Mouse (Mus musculus) splenic B cell, adult 2 months (primary cell): ENCODE measurements around the gene 1520401A03Rik.
"Not testable (repeated sequence)": the region's sequence is repeated elsewhere in the genome, so short reads cannot be mapped to it uniquely, and the experiment has no call there.

Source experiments
- DNase-seq: peaks from one replicate; pipeline ENCODE4 v3.0.0-alpha.2; 2011; ENCODE audit warnings: low read depth, low spot score
- H3K27me3 ChIP-seq: 2 replicates; pipeline ENCODE4 v1.6.1; 2012; ENCODE audit warnings: mild to moderate bottlenecking, low read length, moderate library complexity, mixed read lengths; ENCODE audit not compliant: control insufficient read depth, poor library complexity, insufficient read depth, severe bottlenecking
- H3K36me3 ChIP-seq: 2 replicates; pipeline ENCODE4 v1.6.1; 2012; ENCODE audit warnings: mild to moderate bottlenecking, low read length, moderate library complexity, mixed read lengths; ENCODE audit not compliant: control insufficient read depth, poor library complexity, insufficient read depth, severe bottlenecking

1520401A03Rik gene

DNA sequence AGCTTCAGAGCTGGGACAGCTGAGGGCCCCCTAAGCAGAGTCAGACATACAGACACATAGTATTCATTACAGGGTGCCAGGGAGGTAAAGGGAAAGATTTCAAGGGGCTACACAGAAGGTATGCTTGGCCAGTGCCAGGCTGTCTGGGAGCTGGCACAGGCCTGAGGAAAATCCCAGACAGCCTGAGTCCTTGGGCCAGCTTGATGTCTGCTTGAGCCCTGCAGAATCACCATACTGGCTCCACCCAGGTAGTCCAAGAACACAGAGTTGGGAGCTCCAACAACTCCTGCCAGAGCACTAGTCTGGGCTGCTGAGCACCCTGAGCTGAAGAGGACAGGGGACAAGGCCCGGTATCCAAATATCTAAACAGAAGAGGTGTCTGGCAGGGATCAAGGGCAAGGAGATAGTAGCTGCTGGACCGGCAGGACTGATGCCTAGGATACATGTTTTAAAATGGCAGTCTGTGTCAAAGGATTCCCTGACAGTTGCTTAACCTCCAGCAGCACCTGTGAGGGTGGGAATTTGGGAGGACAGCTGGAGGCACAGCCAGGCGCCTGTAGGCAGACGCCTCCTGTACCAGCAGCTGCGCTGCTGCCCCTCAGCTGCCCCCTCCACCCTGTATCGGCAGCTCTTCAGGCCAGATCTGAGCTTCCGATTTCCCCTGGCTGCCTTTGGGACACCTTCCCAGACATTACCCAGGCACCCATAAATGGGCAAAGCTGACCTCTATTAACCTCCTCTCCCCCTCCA, at the start of gene 1520401A03Rik:
TSS of gene 1520401A03Rik (minus strand) at position 408 of the 750 bp plus-strand sequence.
- Histone ChIP-seq H3K27me3 (no peaks in the 10 kb centered on the region), H3K36me3 (no peaks in the 10 kb centered on the region; the same call in 1 of the 2 replicates)
- no peak for DNase-seq

DNA sequence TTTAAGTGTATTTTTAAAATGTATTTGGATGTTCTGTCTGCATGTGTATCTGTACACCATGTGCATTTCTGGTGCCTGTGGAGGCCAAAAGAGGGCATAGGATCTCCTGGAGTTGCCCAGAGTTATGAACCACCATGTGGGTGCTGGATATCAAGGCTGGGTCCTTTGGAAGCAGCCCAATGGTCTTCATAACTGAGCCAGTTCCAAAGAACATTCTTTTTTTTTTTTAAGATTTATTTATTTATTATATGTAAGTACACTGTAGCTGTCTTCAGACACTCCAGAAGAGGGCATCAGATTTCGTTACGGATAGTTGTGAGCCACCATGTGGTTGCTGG, 49.6 kb upstream of the 1520401A03Rik start:
- DNase-seq, H3K36me3 ChIP-seq, H3K27me3 ChIP-seq: not testable (repeated sequence)

DNA sequence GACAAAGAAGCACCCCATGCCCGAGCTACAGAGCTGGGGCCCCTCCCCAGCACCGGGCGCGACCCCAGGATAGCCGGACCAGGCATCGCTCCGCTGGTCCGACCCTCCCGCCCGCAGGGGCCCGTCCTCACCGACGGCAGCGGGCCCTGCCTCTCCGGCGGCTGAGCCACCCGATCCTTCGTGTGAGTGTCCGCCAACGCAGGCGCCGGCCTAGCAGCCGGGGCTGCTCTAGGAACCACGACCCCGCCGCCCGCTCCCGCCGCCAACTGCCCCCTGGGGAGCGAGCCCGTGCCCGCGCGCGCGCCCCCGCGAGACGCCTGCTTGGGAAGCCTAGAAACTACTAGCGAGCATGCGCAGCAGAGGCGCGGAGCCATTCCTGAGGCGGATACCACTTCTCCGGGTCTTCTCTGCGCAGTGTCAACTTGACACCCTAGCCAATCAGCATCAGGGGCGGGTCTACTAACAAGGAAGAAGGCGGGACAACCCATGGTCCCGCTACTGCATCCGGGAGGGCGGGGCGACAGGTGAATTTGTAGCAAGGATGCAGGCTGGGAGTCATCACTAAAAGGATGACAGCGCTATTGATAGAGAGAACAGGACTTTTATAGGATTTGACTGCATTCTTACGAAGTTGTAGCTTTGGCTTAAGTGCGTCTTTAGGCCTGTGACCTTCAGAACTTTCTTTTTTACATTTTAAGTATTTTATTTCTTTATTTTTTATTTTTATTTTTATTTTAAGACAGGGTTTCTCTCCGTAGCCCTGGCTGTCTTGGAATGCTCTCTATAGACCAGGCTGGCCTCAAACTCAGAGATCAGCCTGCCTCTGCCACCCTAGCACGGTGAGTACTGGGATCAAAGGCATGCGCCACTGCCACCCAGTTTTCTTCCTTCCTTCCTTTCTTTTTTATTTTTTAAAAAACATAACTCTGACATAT, 49.0 kb upstream of the 1520401A03Rik start, which contains the start of gene Flywch1:
TSS of gene Flywch1 (minus strand) at position 319 of the 935 bp plus-strand sequence.
- no peaks in the 10 kb centered on the region; the same call in 1 of the 2 replicates for H3K27me3 ChIP-seq

DNA sequence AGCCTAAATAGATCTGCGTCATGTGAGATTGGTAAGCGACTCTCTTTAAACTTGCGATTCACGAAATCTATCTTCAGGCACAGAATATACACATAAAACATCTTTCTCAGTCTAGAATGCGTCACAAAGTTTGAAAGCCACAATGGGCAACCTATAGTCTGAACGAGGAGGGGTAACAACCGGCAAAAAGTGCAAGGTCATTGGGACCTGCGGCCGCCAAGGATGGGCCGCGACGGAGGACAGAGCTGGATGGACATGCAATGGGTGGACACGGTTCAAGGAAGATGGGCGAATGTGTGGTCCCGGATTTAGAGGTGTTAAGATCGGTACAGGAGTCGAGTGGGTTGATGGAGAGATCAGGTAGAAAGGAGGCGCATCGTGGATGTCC, 48.3 kb upstream of the 1520401A03Rik start:
- no peak for DNase-seq
- Histone ChIP-seq H3K36me3 (no peaks in the 10 kb centered on the region), H3K27me3 (no peaks in the 10 kb centered on the region; the same call in 1 of the 2 replicates)

More for the DNA sequence above, 49.0 kb upstream of the 1520401A03Rik start, which contains the start of gene Flywch1:
- H3K36me3 ChIP-seq, result no peaks in the 10 kb centered on the region
- peak; percentile 98 for DNase-seq

DNA sequence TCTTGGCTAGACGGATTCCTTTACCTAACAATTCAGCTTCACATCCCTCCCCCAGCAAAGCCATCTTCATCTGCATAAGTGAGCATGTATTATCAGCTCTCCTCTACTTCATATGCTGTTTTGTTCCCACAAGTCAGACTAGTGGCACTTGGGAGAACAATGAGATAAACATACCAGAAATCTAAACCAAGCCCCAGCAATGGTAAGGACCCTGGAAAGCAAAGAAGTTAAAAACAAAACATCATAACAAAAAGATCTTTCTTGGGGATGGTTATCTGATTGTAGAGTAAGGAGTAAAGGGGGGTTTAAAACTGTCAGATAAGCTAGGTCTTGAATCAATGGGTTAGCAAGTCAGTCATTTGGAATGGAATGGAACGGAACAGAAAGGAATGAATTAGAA, 47.9 kb upstream of the 1520401A03Rik start:
- H3K36me3 ChIP-seq, result no peaks in the 10 kb centered on the region
- no peak for DNase-seq
- H3K27me3 ChIP-seq, result no peaks in the 10 kb centered on the region; the same call in 1 of the 2 replicates

DNA sequence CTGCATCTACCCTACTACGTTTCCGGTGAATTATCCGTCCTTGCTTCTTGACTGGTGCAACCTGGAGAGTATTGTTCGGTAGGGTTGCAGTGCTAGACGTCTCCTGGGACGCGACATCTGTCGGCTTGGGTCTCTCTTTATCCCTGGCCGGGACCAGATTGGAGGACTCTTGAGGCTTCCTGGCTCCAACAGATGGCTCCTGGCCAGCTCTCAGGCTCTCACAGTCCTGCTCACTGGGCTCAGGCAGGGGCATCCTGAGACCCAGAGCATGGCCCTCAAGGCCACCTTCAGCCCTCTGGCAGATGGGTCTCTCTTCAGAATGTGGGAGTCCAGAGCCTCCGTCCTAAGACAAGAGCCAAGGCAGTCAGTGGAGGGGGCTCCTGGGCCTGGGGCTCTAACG, 40.4 kb upstream of the 1520401A03Rik start:
- Histone ChIP-seq H3K27me3 (no peaks in the 10 kb centered on the region), H3K36me3 (no peaks in the 10 kb centered on the region)
- no peak for DNase-seq

DNA sequence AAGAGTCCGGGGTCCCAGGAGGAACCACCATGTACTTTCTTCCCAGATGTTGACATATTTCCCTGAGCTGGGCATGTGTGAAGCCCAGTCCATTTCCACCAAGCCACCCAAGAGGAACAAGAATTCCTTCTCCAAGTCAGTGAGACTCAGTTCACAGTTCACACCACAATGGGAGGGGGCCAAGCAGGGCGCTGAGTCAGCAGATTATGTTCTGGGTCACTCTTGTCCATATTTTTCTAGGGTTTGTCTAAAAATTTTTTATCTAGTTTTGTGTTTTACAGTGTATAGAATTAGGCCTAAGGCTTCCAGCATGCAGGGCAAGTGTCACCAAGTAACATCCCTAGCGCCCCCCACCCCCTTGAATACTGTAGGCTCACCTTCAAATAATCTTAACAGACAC, 38.6 kb upstream of the 1520401A03Rik start:
- no peaks in the 10 kb centered on the region for H3K27me3 ChIP-seq
- no peaks in the 10 kb centered on the region; the same call in 1 of the 2 replicates for H3K36me3 ChIP-seq
- no peak for DNase-seq

DNA sequence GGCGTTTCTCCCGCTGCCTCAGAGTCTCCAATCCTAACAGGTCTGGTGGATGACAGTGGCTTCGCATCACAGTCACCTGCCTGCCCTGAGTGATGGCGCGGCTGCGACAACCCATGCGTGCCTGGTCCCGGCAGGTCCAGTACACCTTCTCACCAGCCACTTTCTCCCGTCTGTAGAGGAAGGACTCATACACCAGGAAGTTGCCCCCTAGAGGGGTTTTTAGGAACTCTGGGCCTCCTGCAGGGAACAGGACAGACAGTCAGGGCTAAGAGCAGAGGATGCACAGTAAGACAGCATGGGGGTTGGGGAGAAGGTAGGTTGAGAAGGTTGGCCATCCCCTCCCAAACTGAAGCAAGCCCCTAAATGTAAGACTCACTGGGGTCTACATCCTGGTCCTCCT, 37.6 kb upstream of the 1520401A03Rik start:
- DNase-seq, result no peak
- no peaks in the 10 kb centered on the region; the same call in 1 of the 2 replicates for H3K36me3 ChIP-seq

DNA sequence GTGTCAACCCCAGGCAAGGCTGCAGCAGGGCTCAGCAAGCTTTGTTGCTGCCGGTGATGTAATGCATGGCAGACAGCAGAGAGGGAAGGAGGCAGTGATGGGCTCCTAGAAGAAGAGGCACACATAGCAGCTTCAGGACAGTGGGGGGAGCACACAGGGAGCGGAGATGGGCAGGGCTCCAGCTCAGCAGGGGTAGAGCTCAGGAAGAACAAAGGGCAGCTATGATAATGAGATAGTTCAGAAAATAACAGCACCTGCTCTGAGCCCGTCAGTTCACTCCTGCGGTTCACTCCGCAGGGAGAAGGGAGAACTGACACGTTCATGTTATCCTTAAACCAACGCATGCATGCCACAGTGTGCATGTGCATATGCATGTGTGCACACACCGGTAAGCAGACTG, 36.2 kb upstream of the 1520401A03Rik start:
- H3K27me3 ChIP-seq, result no peaks in the 10 kb centered on the region
- no peaks in the 10 kb centered on the region; the same call in 1 of the 2 replicates for H3K36me3 ChIP-seq
- DNase-seq, result no peak

More for the DNA sequence above, 37.6 kb upstream of the 1520401A03Rik start:
- no peaks in the 10 kb centered on the region for H3K27me3 ChIP-seq

DNA sequence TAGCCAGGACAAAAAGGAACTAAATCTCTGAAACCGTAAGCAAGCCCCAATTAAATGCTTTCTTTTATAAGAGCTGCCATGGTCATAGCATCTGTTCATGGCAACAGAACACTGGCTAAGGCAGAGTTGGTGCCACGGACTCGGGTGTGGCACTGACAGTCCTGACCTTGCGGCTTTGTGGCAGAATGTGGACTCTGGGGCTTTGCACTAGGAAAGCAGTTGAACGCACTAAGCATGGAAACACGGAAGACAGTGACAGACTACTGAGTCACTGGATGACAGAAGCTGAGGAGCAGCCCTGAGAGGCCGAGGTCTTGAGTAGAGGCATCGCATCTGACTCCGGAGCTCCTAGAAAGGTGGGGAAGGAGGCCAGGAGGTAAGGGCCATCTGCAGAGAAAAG, 35.0 kb upstream of the 1520401A03Rik start:
- Histone ChIP-seq H3K27me3 (no peaks in the 10 kb centered on the region), H3K36me3 (no peaks in the 10 kb centered on the region; the same call in 1 of the 2 replicates)
- no peak for DNase-seq

DNA sequence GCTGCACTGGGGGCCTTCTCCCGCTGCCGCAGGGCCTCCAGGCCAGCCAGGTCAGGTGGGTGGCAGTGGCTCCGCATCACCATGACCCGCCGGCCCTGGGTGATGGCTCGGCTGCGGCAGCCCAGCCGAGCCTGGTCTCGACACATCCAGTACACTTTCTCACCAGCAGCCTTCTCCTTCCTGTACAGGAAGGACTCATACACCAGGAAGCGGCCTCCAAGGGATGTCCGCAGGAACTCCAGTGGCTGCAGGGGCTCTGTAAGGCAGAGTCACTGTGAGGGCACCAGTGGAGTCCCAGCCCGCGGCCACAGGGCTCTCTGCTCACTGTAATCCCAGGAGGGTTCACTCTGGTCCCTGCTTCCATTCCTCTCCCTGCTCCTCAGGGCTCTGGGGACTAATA, 33.1 kb upstream of the 1520401A03Rik start:
- H3K36me3 ChIP-seq, result no peaks in the 10 kb centered on the region; the same call in 1 of the 2 replicates
- no peak for DNase-seq
- no peaks in the 10 kb centered on the region for H3K27me3 ChIP-seq

DNA sequence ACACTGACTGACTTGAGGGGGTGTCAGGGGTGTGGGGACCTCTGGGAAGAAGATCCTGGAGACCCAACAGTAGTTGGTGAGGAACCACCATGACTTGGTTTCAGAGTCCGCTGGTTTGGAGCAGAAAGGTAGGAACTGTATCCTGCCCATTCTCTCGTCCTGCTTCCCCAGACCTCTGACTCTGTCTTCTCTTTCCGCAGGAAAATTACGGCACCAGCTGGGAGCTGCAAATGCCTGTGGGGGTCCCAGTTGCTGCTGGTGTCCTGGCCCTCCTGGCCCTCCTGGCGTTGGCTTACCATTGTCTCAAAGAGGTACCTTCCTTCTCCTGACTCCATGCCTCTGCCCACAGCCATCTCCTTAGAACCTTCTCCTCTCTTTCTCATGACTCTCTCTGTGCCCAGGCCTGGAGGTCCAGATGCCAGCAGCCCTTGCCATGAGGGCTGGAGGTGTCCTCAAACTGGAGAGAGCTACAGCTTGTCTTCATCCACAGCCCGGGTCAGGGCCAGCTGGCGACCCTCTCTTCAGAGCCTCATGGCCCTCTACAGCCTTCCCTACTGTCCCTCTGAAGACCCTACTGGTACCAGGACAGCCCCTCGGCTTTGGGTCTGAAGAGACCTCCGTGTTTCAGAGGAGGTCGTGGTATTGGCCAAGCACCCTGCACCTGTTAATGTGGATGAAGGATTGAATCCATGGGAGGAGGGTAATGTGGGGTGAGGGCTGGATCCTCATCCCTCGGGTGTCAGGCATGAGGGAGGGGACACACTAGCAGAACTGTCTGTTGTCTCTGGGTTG, 27.0 kb upstream of the 1520401A03Rik start:
- H3K36me3 ChIP-seq, result no peaks in the 10 kb centered on the region
- H3K27me3 ChIP-seq, result no peaks in the 10 kb centered on the region
- DNase-seq, result no peak

DNA sequence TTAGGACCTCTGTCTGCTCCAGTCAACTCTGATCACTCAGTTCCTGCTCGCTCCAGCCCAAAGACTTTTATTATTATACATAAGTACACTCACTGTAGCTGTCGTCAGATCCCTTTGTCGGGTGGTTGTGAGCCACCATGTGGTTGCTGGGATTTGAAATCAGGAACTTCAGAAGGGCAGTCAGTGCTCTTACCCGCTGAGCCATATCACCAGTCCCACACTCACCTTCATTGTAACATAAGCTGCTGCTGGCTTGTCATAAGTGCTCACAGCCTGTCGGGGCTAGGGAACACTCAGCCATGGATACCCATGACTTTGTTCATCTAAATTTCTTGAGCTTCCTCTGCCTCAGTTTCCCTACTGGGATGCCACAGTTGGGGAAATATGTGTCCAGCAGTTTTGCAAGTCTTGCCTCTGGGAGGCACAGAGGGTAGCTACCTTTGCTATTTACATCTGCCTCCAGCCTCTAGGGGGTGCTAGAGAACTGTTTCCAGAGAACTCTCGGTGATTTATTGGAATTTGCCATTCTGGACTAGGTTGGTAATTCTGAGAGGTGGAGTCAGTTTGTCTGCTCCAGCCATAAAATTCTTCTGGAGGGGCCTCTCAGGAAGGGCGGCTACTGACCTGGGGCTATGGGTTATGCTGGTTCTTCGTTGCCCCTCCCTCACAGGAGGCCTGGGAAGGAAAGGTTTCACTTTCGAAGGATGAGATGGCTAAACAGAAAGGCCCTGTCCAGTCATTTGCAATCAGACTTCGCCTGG, 26.2 kb upstream of the 1520401A03Rik start:
- DNase-seq, result peak; percentile 79
- Histone ChIP-seq H3K27me3 (no peaks in the 10 kb centered on the region), H3K36me3 (no peaks in the 10 kb centered on the region)

DNA sequence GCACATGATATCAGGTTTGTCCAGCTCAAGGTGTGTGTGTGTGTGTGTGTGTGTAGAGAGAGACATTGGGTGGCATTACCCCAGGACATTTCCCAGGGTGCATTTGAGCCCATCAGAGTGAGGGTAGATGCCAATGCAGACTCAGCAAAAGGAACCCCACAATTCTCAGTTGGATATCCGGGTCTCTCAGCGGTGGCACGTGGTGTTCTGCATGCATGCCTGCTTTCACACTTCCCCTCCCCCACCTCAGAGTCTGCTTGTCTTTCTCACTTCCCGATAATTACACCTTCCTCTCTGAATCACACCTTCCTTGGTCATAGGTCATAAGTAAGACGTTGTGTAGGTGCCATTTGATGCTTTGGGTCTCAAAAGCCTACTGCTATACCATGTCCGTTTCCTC, 25.4 kb upstream of the 1520401A03Rik start:
- Histone ChIP-seq H3K27me3 (no peaks in the 10 kb centered on the region), H3K36me3 (no peaks in the 10 kb centered on the region)
- DNase-seq, result peak; percentile 90
